Mouse (Mus musculus) midbrain, embryonic 12.5 days (tissue): ENCODE data around the gene Prkcd. TPM values are rescaled to one million over a fixed set of nuclear protein-coding genes. Genes with fewer than 3 reads are reported as not detected.

Experiments used
- ATAC-seq: fragments of 200-750 bp; cut with Nextera tagmentation; 2 replicates; pipeline ENCODE4 v1.8.0; 2017; ENCODE audit warnings: low read depth, moderate TSS enrichment, moderate library complexity; ENCODE audit not compliant: low FRiP score
- H3K27ac ChIP-seq: fragments of 300-500 bp; sonication (generic); replicated peaks from 2 replicates; pipeline ENCODE4 v1.5.1; 2016; ENCODE audit warnings: mild to moderate bottlenecking
- H3K27me3 ChIP-seq: fragments of 300-500 bp; sonication (generic); 2 replicates; pipeline ENCODE4 v1.6.1; 2016; ENCODE audit warnings: mild to moderate bottlenecking
- H3K36me3 ChIP-seq: fragments of 300-500 bp; sonication (generic); 2 replicates; pipeline ENCODE4 v1.6.1; 2016
- H3K4me1 ChIP-seq: fragments of 300-500 bp; sonication (generic); 2 replicates; pipeline ENCODE4 v1.6.1; 2016
- H3K4me2 ChIP-seq: fragments of 300-500 bp; sonication (generic); replicated peaks from 2 replicates; pipeline ENCODE4 v1.6.1; 2016; ENCODE audit warnings: mild to moderate bottlenecking, moderate library complexity
- H3K4me3 ChIP-seq: fragments of 300-500 bp; sonication (generic); 2 replicates; pipeline ENCODE4 v1.5.1; 2016; ENCODE audit warnings: mild to moderate bottlenecking
- H3K9ac ChIP-seq: fragments of 300-500 bp; sonication (generic); replicated peaks from 2 replicates; pipeline ENCODE4 v1.6.1; 2016; ENCODE audit warnings: mild to moderate bottlenecking, moderate library complexity
- H3K9me3 ChIP-seq: fragments of 300-500 bp; sonication (generic); 2 replicates; pipeline ENCODE4 v1.6.1; 2016; ENCODE audit warnings: mild to moderate bottlenecking
- WGBS: fragments of 180-500 bp; shearing (Covaris S2); methylation state at CpG from one replicate; pipeline ENCODE4 v1.1.7; 2016; 5-methylcytosine and 5-hydroxymethylcytosine counted together
- polyA plus RNA-seq: library from polyadenylated mRNA; unstranded; fragments of >200 nt; fragmentation: Nextera tagmentation; extraction: Ambion mirVana; gene quantifications from 2 replicates; pipeline ENCODE4 v1.2.1, GENCODE M21; 2016

Gene Prkcd
- 25.3 and 26.9 TPM in 2 replicates for polyA plus RNA-seq

GRCm38 (mm10) chr14:30625856-30626726 is at the start of gene Prkcd:
Prkcd (minus strand) TSS chr14:30626210.
- ATAC-seq, result peak; percentile 64

GRCm38 (mm10) chr14:30674947-30675346 is 48.9 kb upstream of the Prkcd start:
- no peak for ATAC-seq
- no peak overlapping the region for H3K4me2 ChIP-seq
- no peak overlapping the region for H3K4me3 ChIP-seq
- no peaks in the 10 kb centered on the region for H3K4me1 ChIP-seq
- H3K9ac ChIP-seq, result no peak overlapping the region
- H3K27me3 ChIP-seq, result no peaks in the 10 kb centered on the region
- 59% methylated on average over 6 of the region's 6 CpGs for WGBS
- no peaks in the 10 kb centered on the region for H3K9me3 ChIP-seq
- H3K27ac ChIP-seq, result no peak overlapping the region
- H3K36me3 ChIP-seq, result peaks cover 46% of the 10 kb centered on the region

More at GRCm38 (mm10) chr14:30625856-30626726, at the start of gene Prkcd:
- Histone ChIP-seq H3K27ac (no peak within 1 kb of the TSS), H3K9ac (peak within 1 kb of the TSS; percentile 43), H3K27me3 (peaks cover 50% of the 10 kb centered on the region), H3K4me2 (peak within 1 kb of the TSS; percentile 61), H3K9me3 (no peaks in the 10 kb centered on the region), H3K4me3 (peak within 1 kb of the TSS; percentile 54), H3K4me1 (peaks cover 20% of the 10 kb centered on the region), H3K36me3 (no peaks in the 10 kb centered on the region)
- under 1% methylated on average over 70 of the region's 71 CpGs for WGBS

- no peaks in the 10 kb centered on the region for H3K4me1 ChIP-seq
- H3K4me2 ChIP-seq, result no peak overlapping the region
Observed at GRCm38 (mm10) chr14:30671986-30672312, 45.9 kb upstream of the Prkcd start.

DNA sequence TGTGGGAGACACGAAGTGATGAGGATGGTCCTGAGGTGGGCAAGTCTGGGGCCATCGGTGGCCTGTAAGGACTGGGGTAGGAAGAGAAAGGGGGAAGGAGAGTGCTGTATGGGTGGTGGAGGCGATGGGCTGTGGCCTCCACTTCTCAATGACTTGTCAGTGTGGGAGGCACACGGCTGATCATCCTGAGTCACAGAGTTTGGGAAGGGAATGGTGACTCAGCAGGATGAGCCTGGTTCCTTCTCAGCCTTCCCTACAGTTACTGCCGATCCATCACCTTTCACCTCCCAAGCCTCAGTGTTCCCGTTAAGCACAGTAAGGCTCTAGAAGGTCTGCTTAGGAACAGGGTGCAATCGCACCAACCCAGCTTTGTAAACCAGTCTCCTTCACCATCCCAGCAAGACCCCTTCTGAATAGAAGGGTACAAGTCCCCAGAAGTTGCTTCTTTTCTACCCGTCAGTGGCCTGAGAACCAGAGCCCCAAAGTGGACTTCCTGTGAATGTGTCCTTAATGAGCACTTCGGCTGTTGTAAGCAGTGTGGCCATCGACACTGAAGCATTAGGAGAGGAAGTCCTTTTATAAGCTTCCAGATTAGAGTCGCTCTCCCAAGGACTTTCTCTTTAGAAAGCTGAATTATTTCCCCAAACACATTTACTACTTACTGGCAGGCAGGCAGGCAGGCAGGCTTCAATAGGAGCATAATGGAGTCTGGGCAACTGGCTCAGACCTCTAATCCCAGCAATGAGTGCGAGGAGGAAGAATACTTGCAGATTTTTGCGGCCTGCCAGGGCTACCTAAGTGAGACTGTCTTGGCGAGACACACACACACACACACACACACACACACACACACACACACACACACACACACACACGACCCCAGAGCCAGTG is 45.3 kb upstream of the Prkcd start:
- WGBS, result 80% methylated on average over 15 of the region's 15 CpGs
- peak; percentile 16; the same call in 1 of the 2 replicates for ATAC-seq
- Histone ChIP-seq H3K36me3 (peaks cover 43% of the 10 kb centered on the region), H3K9ac (no peak overlapping the region; the same call in 1 of the 2 replicates), H3K4me3 (no peak overlapping the region), H3K9me3 (no peaks in the 10 kb centered on the region), H3K4me1 (no peaks in the 10 kb centered on the region), H3K4me2 (no peak overlapping the region), H3K27me3 (no peaks in the 10 kb centered on the region), H3K27ac (no peak overlapping the region)

More at GRCm38 (mm10) chr14:30671986-30672312, 45.9 kb upstream of the Prkcd start:
- H3K36me3 ChIP-seq, result peaks cover 42% of the 10 kb centered on the region
- H3K9me3 ChIP-seq, result no peaks in the 10 kb centered on the region
- H3K4me3 ChIP-seq, result no peak overlapping the region
- WGBS, result 19% methylated on average over 3 of the region's 3 CpGs
- peak; percentile 71 for ATAC-seq
- no peaks in the 10 kb centered on the region for H3K27me3 ChIP-seq
- no peak overlapping the region for H3K9ac ChIP-seq
- no peak overlapping the region for H3K27ac ChIP-seq

GRCm38 (mm10) chr14:30670161-30670560 is 44.2 kb upstream of the Prkcd start:
- 93% methylated on average over 6 of the region's 6 CpGs for WGBS

GRCm38 (mm10) chr14:30666604-30667003 is 40.6 kb upstream of the Prkcd start:
- Histone ChIP-seq H3K27ac (no peak overlapping the region), H3K27me3 (no peaks in the 10 kb centered on the region), H3K4me1 (no peaks in the 10 kb centered on the region), H3K4me3 (no peak overlapping the region), H3K9me3 (no peaks in the 10 kb centered on the region), H3K9ac (no peak overlapping the region), H3K4me2 (no peak overlapping the region), H3K36me3 (peaks cover 56% of the 10 kb centered on the region)
- no peak for ATAC-seq
- 91% methylated on average over 4 of the region's 4 CpGs for whole genome bisulfite sequencing

More at GRCm38 (mm10) chr14:30670161-30670560, 44.2 kb upstream of the Prkcd start:
- Histone ChIP-seq H3K9ac (no peak overlapping the region), H3K9me3 (no peaks in the 10 kb centered on the region), H3K27ac (no peak overlapping the region), H3K4me2 (no peak overlapping the region), H3K4me3 (no peak overlapping the region), H3K27me3 (no peaks in the 10 kb centered on the region), H3K4me1 (no peaks in the 10 kb centered on the region), H3K36me3 (peaks cover 46% of the 10 kb centered on the region)
- no peak for ATAC-seq

- Histone ChIP-seq H3K9me3 (no peaks in the 10 kb centered on the region), H3K27ac (no peak overlapping the region), H3K4me1 (no peaks in the 10 kb centered on the region), H3K4me3 (no peak overlapping the region), H3K36me3 (peaks cover 61% of the 10 kb centered on the region), H3K9ac (no peak overlapping the region), H3K27me3 (no peaks in the 10 kb centered on the region), H3K4me2 (no peak overlapping the region)
- ATAC-seq, result no peak
- WGBS, result 92% methylated on average over 3 of the region's 3 CpGs
Observed at GRCm38 (mm10) chr14:30666061-30666460, 40.1 kb upstream of the Prkcd start.

- no peaks in the 10 kb centered on the region for H3K36me3 ChIP-seq
- H3K4me2 ChIP-seq, result no peak overlapping the region
- no peak overlapping the region for H3K27ac ChIP-seq
- WGBS, result 86% methylated on average over 1 of the region's 1 CpGs
- peaks cover 7% of the 10 kb centered on the region for H3K4me1 ChIP-seq
- no peaks in the 10 kb centered on the region; the same call in 1 of the 2 replicates for H3K27me3 ChIP-seq
- ATAC-seq, result no peak
- no peak overlapping the region for H3K9ac ChIP-seq
- no peak overlapping the region for H3K4me3 ChIP-seq
- no peaks in the 10 kb centered on the region for H3K9me3 ChIP-seq
Observed at GRCm38 (mm10) chr14:30655531-30655930, 29.5 kb upstream of the Prkcd start.

GRCm38 (mm10) chr14:30654691-30655228 is 28.8 kb upstream of the Prkcd start:
- peak overlapping the region; percentile 94 for H3K9ac ChIP-seq
- peak overlapping the region; percentile 96 for H3K4me3 ChIP-seq
- peak overlapping the region; percentile 72 for H3K4me2 ChIP-seq
- H3K27me3 ChIP-seq, result no peaks in the 10 kb centered on the region; the same call in 1 of the 2 replicates
- H3K4me1 ChIP-seq, result peaks cover 7% of the 10 kb centered on the region
- H3K9me3 ChIP-seq, result no peaks in the 10 kb centered on the region
- WGBS, result 45% methylated on average over 4 of the region's 4 CpGs
- ATAC-seq, result no peak
- H3K36me3 ChIP-seq, result no peaks in the 10 kb centered on the region
- H3K27ac ChIP-seq, result peak overlapping the region; percentile 81; the same call in 1 of the 2 replicates

GRCm38 (mm10) chr14:30653943-30654659 is 28.1 kb upstream of the Prkcd start, which contains the start of gene Rft1:
Rft1 (plus strand) TSS chr14:30654360.
- Histone ChIP-seq H3K4me3 (peak within 1 kb of the TSS; percentile 96), H3K9me3 (no peaks in the 10 kb centered on the region), H3K4me2 (peak within 1 kb of the TSS; percentile 72), H3K27me3 (no peaks in the 10 kb centered on the region; the same call in 1 of the 2 replicates), H3K9ac (peak within 1 kb of the TSS; percentile 94), H3K36me3 (no peaks in the 10 kb centered on the region), H3K4me1 (peaks cover 7% of the 10 kb centered on the region), H3K27ac (peak within 1 kb of the TSS; percentile 81)
- WGBS, result 3% methylated on average over 38 of the region's 38 CpGs
- ATAC-seq, result peak; percentile 91

DNA sequence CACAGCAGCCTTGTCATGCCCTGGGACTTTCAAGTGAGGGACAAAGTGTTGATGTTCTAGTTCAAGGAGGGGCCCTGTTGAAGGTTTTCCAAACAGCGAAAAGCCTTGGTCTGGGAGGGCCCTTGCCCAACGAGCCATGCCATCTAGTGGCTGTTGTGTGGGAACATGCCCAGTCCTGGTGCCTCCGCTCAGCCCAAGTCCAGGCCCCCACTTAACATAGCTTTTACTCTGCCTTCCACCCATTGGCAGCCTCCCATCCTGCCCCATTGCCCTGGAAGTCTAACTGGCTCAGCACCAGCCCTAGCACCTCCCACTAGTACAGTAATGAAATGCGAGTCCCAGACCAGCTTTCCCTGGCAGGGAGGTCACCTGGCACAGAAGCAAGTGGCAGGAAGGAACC is 25.0 kb upstream of the Prkcd start:
- H3K27me3 ChIP-seq, result no peaks in the 10 kb centered on the region; the same call in 1 of the 2 replicates
- no peaks in the 10 kb centered on the region for H3K36me3 ChIP-seq
- no peak overlapping the region for H3K4me2 ChIP-seq
- no peak for ATAC-seq
- H3K4me3 ChIP-seq, result no peak overlapping the region
- no peak overlapping the region for H3K27ac ChIP-seq
- H3K9me3 ChIP-seq, result no peaks in the 10 kb centered on the region
- no peak overlapping the region for H3K9ac ChIP-seq
- H3K4me1 ChIP-seq, result peaks cover 7% of the 10 kb centered on the region
- 25% methylated on average over 4 of the region's 4 CpGs for WGBS
